Mouse (Mus musculus) left cerebral cortex, postnatal 10 days (tissue): ENCODE data around the gene Klk13. TPM values are rescaled to one million over a fixed set of nuclear protein-coding genes. Genes with fewer than 3 reads are reported as not detected.
"Not testable (repeated sequence)": the region's sequence is repeated elsewhere in the genome, so short reads cannot be mapped to it uniquely, and the experiment has no call there.

Experiments used
- DNase-seq, 2 experiments: peaks; one replicate each; pipeline ENCODE4 v3.0.0; 2021 to 2022; ENCODE audit warnings: low spot score in 2 of 2, mixed read lengths in 1 of 2; ENCODE audit errors: extremely low spot score in 1 of 2
- intact Hi-C: fragments of 180-260 bp; cut with DNase I; formaldehyde crosslinking; loops from one replicate; pipeline ENCODE4 v1.15.1; 2025
- total RNA-seq, 2 experiments: library from RNA; stranded (reverse); gene quantifications; 2 replicates each; pipeline ENCODE4 v1.2.3; 2021

Klk13 gene
- total RNA-seq, result not detected

DNA sequence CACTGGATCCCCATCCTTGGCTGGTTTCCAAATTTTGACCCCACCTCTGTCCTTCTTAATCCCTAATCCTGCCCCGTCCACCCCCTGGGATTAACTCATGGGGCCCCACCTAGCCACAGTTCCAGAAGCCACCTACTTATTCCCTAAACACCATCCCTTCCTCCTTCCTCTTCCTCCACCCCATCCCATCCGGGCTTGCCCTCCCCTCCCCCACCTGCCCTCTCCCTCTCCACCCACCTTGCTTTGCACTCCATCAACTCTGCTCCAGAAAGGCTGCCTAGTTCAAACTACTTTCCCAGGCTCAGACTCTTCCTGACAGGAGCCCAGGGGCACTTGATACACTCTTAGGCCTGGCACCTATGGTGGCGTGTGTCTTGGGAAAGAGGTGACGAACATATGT, at the start of gene Klk13:
Gene Klk13 (plus strand): TSS at position 301 of the 400 bp plus-strand sequence.
- no peak for DNase-seq
- intact Hi-C loops, result no loop called here

DNA sequence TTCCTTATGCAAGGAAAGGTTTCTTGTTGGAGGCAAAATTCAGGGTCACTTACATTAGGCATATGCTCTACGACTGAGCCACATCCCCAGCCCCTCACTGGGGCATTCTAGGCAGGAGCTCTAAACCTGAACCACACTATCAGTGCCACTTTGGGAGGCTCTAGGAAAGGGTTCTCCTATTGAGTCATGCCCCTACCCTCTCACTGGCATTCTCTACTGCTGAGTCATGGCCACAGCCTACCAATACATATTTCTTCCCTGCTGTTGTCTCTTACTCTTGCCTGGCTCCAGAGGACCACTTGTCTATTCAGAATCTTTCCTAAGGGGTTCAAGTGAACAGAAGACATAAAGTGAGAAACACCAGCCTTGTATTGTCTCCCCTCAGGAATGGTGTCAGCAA, 49.6 kb upstream of the Klk13 start:
- intact Hi-C loops, result no loop called here
- no peak for DNase-seq

DNA sequence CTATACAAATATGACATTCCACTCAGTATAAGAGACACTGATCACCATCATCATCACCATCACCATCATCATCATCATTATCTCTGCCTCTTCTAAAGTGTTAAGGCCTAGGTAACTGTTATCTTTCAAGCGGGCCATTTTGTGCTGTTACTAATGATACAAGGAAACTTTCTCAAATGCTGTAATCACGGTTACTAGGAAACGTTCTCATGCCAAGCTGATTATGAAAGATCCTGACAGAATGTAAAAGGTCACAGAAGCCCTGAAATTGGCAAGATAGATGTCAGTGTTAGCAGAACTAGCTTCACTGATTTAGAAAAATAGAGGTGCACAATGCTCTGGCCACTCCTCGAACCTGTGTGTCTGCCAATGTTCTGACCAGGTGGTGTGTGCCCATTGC, 45.1 kb upstream of the Klk13 start:
- DNase-seq, intact Hi-C loops: not testable (repeated sequence)

GRCm38 (mm10) chr7:43668582-43668981, 43.8 kb upstream of the Klk13 start:
- intact Hi-C loops, result no loop called here
- DNase-seq, result no peak

- DNase-seq, result no peak
- intact Hi-C loops, result no loop called here
Observed at GRCm38 (mm10) chr7:43671064-43671808, 41.1 kb upstream of the Klk13 start.

DNA sequence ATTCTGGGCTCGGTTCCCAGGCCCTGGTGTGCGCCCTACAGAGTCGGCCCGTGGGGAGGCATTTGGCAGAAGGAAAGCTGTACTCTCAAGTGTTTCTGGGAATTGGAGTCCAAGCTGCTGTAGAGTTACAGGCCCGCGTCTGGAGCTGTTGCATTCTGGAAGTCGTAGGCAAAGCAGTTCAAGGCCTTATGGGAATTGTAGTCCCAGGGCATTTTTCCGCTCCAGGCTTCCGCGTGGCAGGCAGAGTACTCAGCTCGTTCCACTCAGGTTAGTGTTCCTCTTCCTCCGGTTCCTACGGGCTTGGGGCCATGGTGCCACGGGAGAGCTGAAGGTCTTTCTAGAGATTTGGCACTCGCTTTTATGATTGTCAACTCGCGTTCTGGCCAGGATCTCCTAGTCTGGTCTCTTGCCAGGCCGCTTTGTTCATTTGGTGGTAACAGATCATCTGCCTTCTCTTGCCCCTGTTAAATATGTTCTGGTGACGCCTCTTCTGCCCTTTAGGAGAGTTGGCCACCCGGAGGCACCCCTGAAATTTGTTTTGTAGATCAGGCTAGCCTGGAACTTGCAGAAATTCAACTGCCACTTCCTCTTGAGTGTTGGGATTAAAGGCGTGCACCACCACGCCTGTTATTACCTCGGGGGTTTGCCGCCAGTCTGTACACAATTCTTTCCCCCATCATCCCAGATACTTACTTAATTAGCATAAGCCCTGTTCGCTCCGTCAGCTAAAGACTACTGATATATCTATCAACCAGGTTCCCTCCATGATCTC, 40.4 kb upstream of the Klk13 start, which contains the start of gene Ctu1:
Gene Ctu1 (plus strand): TSS at position 208 of the 772 bp plus-strand sequence.
- peak; percentile 93 to 94 for DNase-seq
- intact Hi-C loops, result no loop called here

DNA sequence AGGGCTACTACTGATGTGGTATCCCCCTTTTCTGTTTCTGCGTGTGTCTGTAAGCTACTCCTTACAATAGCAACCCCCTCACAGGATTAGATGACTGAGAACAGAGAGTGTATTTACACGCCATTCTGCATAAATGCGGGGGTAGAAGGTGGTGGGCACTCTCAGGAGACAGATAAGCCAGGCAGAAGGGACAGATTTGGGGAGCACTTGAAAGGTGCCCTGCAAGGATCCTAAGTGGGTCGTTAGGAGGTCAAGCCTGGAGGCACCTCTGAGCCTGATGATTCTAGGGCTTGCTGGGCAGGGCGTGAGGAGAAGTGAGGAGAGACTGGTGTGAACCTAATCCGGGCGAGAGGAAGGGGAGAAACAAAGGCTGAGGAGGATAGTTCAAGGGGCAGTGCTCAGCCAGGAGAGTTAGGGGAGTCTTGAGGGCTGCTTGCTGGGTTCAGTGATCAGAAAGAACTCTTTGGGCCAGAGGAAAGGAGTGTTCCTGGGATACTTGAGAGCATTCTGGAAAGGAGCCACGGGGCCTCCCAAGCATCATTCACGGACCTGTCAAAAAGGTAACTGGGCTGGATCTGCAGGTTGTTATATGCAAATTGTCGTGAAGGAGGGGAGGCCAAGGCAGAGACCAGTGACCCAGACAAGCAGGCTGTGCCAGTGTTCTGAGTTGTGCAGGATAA, 39.6 kb upstream of the Klk13 start:
- intact Hi-C loops, result no loop called here
- no peak for DNase-seq

DNA sequence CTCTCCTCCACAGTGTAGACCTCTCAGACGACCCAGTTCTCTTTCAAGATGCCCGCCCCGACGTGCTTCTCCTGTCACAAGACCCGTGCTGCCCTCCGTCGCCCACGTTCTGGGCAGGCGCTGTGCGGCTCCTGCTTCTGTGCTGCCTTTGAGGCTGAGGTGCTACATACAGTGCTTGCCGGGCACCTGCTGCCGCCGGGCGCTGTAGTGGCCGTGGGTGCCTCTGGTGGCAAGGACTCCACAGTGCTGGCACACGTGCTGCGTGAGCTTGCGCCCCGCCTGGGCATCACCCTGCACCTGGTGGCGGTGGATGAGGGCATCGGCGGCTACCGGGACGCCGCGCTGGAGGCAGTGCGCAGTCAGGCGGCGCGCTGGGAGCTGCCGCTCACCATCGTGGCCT, 37.3 kb upstream of the Klk13 start:
- no peak for DNase-seq
- intact Hi-C loops, result no loop called here

- intact Hi-C loops, result no loop called here
- no peak for DNase-seq
Observed at GRCm38 (mm10) chr7:43678517-43678916, 33.9 kb upstream of the Klk13 start.

DNA sequence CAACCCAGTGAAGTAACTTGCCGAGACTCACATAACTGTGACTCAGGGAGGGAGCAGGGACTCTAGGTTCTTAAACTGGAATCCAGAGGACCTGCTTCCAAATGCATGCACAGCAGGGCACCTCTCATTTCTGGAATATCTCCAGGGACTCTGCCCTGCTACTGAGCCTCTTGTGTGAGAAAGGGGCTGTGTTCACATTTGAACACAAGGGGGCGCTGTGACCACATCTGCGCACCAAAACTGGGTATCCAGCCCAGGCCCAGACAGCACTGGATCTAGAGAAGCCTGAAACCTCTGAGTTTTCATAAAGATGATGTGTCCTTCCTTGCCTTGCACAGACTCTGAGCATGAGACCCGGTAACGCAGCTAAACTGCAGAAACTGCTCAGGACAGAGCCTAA, 31.4 kb upstream of the Klk13 start:
- intact Hi-C loops, result loop anchor here (2.0 to 5.0 kb wide), 2 partner anchors 101 to 214 kb away; partner anchors contain the start of gene Klk10
- DNase-seq, result peak; percentile 62 to 79

GRCm38 (mm10) chr7:43682511-43682910, 29.9 kb upstream of the Klk13 start:
- DNase-seq, result not testable (repeated sequence)
- intact Hi-C loops, result loop anchor here (5.0 kb wide), 1 partner anchor 100 kb away; the partner anchor contains the start of gene Klk10

DNA sequence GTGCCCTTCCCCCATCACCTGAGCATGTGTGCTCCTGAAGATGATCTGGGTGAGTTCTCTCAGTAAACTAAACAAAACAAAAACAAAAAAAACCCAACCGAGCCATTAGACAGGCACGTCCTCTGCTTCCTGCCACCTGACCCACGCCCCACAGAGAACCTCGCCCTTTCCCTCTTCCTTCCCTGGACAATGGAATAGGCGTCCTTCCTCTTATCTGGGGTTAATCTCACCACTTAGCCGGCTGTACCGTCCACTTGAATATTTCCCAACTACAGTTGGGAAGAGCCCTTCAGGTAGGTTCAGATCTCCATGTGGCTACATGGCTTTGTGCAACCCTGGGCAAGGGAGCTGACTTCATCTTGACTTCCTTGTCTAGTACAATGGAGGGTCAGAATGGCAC, 27.3 kb upstream of the Klk13 start:
- intact Hi-C loops, result no loop called here
- no peak for DNase-seq

GRCm38 (mm10) chr7:43690118-43690517, 22.2 kb upstream of the Klk13 start, which contains the start of gene Klk14:
Gene Klk14 (plus strand): TSS chr7:43690418.
- intact Hi-C loops, result no loop called here
- DNase-seq, result no peak

DNA sequence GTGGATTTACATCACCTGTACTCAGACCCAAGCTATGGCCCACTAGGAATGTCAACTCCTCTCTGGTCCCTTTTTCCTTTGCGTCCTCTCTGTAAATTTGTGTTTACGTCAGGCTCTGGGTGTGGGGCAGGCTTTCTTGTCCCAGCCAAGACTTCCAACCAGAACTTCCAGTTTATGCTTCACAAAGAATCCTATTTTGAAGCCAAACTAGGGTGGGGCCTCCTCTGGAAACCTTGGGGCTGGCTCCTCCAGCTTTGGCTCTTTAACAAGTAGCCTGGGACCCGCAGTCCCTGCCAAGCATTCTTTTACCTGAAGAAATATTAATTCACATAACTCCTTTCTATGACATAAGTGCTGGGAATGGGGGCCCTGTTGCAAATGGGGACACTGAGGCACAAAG, 2.3 kb upstream of the Klk13 start:
- intact Hi-C loops, result no loop called here
- DNase-seq, result no peak

DNA sequence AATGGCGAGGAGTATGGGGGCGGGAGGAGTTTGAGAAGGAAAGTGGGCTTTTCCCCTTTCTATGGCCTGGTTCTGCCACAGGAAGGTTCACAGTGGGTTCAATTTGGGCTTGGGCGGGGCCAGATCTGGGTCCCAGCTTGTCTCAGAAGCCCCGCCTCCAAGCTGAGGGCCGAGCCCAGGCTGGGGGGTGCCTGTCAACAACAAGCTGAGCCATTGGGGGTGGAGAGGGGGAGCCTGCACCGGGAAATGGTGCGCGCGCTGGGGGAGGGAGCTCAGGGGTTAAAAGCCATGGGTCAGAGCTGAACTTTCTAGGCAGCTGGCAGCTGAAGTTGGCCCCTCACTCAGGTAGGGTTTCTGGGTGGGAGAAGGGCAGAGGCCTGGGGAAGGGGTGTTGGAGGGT, 550 bp downstream of the Klk13 start:
- intact Hi-C loops, result no loop called here
- DNase-seq, result no peak

- intact Hi-C loops, result no loop called here
- DNase-seq, result no peak
Observed at GRCm38 (mm10) chr7:43713741-43714351, 1.5 kb downstream of the Klk13 start.

GRCm38 (mm10) chr7:43747788-43748187, 35.4 kb downstream of the Klk13 start:
- DNase-seq, result peak in 1 of 2 experiments; percentile 24
- intact Hi-C loops, result no loop called here

DNA sequence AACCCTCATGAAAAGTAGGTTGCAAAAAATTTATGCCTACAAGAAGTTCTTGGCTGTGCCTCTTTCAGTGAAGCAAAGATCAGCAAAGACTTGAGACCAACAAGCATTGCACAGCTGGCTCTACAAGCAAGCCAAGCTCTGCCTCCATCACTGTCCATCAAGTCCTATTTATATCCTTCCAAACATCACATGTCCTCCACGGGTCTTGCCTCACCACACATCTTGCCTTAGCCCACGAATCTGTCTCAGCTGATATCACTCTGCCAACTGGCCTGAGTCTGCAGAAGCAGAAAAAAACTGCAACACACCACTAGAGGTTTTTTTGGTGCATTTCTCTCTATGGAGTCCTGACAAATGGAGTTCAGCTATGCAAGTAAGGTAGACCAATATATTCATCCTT, 40.4 kb downstream of the Klk13 start:
- intact Hi-C loops, result no loop called here

GRCm38 (mm10) chr7:43766484-43766883, 54.1 kb downstream of the Klk13 start:
- no peak for DNase-seq
- intact Hi-C loops, result no loop called here

More for the DNA sequence above, 40.4 kb downstream of the Klk13 start:
- DNase-seq, result no peak
